Mouse (Mus musculus) cortical plate, adult 2 months (tissue): ENCODE data around the gene Col18a1.

ENCODE experiments used
- CTCF ChIP-seq: fragments of 200-500 bp; IDR thresholded peaks from 2 replicates; pipeline ENCODE4 v1.5.1; 2011; ENCODE audit warnings: mild to moderate bottlenecking, control low read depth, low read length; ENCODE audit not compliant: insufficient read depth; ENCODE audit errors: extremely low read depth
- POLR2A ChIP-seq: fragments of 200-500 bp; IDR thresholded peaks from 2 replicates; pipeline ENCODE4 v1.6.1; 2011; ENCODE audit warnings: mild to moderate bottlenecking, low read length, control low read depth; ENCODE audit not compliant: insufficient read depth; ENCODE audit errors: extremely low read depth

DNA sequence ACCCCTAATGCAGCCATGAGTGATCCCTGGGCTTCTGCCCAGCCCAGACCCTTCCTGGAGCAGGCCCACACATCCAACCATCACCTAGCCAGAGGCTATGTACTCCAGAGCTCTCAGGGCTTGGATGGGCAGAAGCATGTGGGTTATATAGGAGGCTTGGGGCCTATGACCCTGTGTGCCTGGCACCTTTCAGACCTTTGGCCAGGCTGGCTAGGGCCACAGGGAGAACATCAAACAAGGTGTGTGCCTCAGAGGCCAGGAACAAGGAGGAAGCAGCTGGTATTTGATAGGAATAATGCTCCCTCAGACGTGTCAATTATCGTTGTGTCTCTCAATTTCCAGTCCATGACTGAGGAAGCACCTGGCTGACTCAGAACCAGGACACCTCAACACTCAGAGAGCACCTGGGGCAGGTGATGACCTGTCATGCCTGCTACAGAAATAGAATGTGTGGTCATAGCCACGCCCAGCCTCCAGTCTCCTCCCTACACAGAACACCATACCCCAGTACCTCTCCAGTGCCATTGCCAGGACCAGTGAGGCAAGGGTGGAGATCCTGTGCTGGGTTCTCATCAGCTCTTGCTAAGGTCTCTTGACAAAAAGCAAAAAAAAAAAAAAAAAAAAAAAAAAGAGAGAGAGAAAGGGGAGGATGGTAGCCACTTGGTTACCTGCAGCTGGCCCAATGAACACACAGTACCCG, 54.6 kb downstream of the Col18a1 start:
- TF ChIP-seq CTCF (no peak), POLR2A (no peak)
